Mouse (Mus musculus) myocyte (in vitro differentiated cells): ENCODE measurements around the gene Tfap4. TPM values are rescaled to one million over a fixed set of nuclear protein-coding genes. Genes with fewer than 3 reads are reported as not detected.

Source experiments
- H3K27me3 ChIP-seq: one replicate; pipeline ENCODE4 v1.6.1; 2011; ENCODE audit not compliant: control insufficient read depth, insufficient read depth, insufficient read length
- H3K36me3 ChIP-seq: one replicate; pipeline ENCODE4 v1.6.1; 2011; ENCODE audit not compliant: control insufficient read depth, insufficient read depth
- H3K4me2 ChIP-seq: one replicate; pipeline ENCODE4 v1.6.1; 2011; ENCODE audit warnings: low read depth, control low read depth
- H3K4me3 ChIP-seq: one replicate; pipeline ENCODE4 v1.5.1; 2011; ENCODE audit warnings: mild to moderate bottlenecking, control low read depth, moderate library complexity
- H3K79me2 ChIP-seq: one replicate; pipeline ENCODE4 v1.6.1; 2011; ENCODE audit not compliant: control insufficient read depth, insufficient read depth
- H3ac ChIP-seq: one replicate; pipeline ENCODE4 v1.6.1; 2011; ENCODE audit not compliant: control insufficient read depth, insufficient read length
- CEBPB ChIP-seq: IDR thresholded peaks from 2 replicates; pipeline ENCODE4 v1.6.1; 2011; ENCODE audit warnings: mild to moderate bottlenecking, moderate library complexity; ENCODE audit not compliant: poor library complexity, insufficient read depth, severe bottlenecking
- E2F4 ChIP-seq: IDR thresholded peaks from one replicate; pipeline ENCODE4 v1.6.1; 2011; ENCODE audit warnings: mild to moderate bottlenecking, control low read depth, moderate library complexity; ENCODE audit not compliant: insufficient read depth
- MAX ChIP-seq: IDR thresholded peaks from one replicate; pipeline ENCODE4 v1.6.1; 2011; ENCODE audit warnings: low read depth, mild to moderate bottlenecking, control low read depth
- MYOD1 ChIP-seq, 3 experiments: IDR thresholded peaks; one replicate each; pipeline ENCODE4 v1.6.1; 2011; ENCODE audit warnings: control low read depth in 2 of 3, low read depth in 2 of 3, mild to moderate bottlenecking in 2 of 3, moderate library complexity in 1 of 3; ENCODE audit not compliant: insufficient read length in 2 of 3, control insufficient read depth in 1 of 3
- MYOG ChIP-seq, 3 experiments: IDR thresholded peaks; one replicate each; pipeline ENCODE4 v1.6.1; 2011; ENCODE audit warnings: control low read depth in 2 of 3, low read depth in 2 of 3, mild to moderate bottlenecking in 2 of 3; ENCODE audit not compliant: insufficient read length in 2 of 3, control insufficient read depth in 1 of 3, insufficient read depth in 1 of 3
- POLR2A ChIP-seq: IDR thresholded peaks from one replicate; pipeline ENCODE4 v1.6.1; 2011; ENCODE audit warnings: low read depth, mild to moderate bottlenecking, control low read depth, moderate library complexity; ENCODE audit not compliant: insufficient read length
- POLR2AphosphoS2 ChIP-seq: IDR thresholded peaks from one replicate; pipeline ENCODE4 v1.6.1; 2011; ENCODE audit warnings: low read depth, control low read depth; ENCODE audit not compliant: insufficient read length
- REST ChIP-seq: IDR thresholded peaks from one replicate; pipeline ENCODE4 v1.6.1; 2011; ENCODE audit warnings: mild to moderate bottlenecking, control low read depth, moderate library complexity; ENCODE audit not compliant: insufficient read depth, insufficient read length
- SRF ChIP-seq: IDR thresholded peaks from one replicate; pipeline ENCODE4 v1.6.1; 2011; ENCODE audit warnings: low read depth; ENCODE audit not compliant: control insufficient read depth, insufficient read length
- TCF12 ChIP-seq: IDR thresholded peaks from one replicate; pipeline ENCODE4 v1.6.1; 2011; ENCODE audit warnings: mild to moderate bottlenecking, control low read depth; ENCODE audit not compliant: poor library complexity, insufficient read depth, severe bottlenecking
- TCF3 ChIP-seq: IDR thresholded peaks from one replicate; pipeline ENCODE4 v1.6.1; 2011; ENCODE audit warnings: low read depth, control low read depth; ENCODE audit not compliant: insufficient read length
- USF1 ChIP-seq: IDR thresholded peaks from one replicate; pipeline ENCODE4 v1.6.1; 2011; ENCODE audit warnings: low read depth, mild to moderate bottlenecking, control low read depth, moderate library complexity
- polyA plus RNA-seq: library from polyadenylated mRNA; unstranded; fragments of >200 nt; fragmentation: generic; extraction: Trizol; gene quantifications from one replicate; pipeline ENCODE4 v1.2.1, GENCODE M21; 2012; ENCODE audit warnings: missing spikeins

Tfap4 gene
- polyA plus RNA-seq, 1 experiment, result 4.0 TPM

DNA sequence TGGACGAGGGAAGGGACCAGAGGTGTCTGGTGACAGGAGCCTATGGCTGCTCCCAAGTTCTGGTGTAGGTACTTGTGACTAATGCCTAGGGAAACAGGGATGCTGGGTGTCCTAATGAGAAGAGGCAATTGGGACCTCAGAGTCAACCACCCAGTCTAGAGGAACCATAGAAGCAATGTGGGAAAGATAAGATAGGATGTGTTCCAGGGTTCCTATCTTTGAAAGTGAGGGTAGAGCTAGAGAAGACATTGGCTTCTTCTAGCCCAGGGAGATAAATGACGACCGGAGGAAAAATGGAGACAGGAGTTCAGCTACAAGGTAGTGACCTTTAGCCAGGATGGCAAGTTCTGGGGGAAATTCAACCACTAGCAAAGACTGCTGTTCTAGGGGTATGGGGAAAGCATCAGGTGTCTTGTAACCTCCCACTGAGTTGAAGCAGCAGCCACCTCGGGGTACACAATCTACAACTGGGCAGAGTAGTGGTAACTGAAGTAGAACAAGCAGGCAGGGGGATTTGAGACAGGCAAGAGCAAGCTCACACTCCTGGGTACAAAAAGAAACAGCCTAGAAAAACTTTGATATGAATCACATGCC is 38.5 kb downstream of the Tfap4 start:
- TF ChIP-seq MYOD1 (IDR thresholded peaks at IDR 0.05; ENCODE audit: control insufficient read depth in 1 of 3, insufficient read length in 2 of 3, low read depth in 2 of 3) (no peak), POLR2AphosphoS2 (no peak), MAX (no peak), POLR2A (no peak), SRF (no peak), MYOG (IDR thresholded peaks at IDR 0.05; ENCODE audit: control insufficient read depth in 1 of 3, insufficient read depth in 1 of 3, insufficient read length in 2 of 3, low read depth in 2 of 3) (no peak), TCF12 (no peak), REST (no peak)
- peak overlapping the region; percentile 67 for H3K4me2 ChIP-seq

DNA sequence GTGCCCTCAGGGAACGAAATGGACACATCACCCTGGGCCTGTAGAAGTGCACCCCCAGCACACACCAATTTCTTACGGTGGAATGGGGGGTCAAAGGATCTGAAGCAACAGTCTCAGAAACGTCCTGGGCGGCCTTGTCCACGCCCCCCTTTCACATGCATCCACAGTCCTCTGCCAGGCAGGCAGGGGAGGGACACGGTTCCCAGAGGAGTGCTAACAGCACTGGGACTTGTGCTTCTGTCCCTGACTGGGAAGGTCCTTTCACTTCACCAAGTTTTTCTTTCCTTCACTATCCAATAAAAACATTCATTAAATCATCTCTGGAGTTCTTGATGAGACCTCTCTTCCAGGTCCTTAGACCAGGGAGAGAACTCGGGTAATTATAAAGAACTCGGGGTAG is 39.0 kb downstream of the Tfap4 start:
- no peaks in the 10 kb centered on the region for H3K27me3 ChIP-seq
- peaks cover 61% of the 10 kb centered on the region for H3K79me2 ChIP-seq
- H3K36me3 ChIP-seq, result peaks cover 5% of the 10 kb centered on the region
- no peak overlapping the region for H3ac ChIP-seq
- H3K4me3 ChIP-seq, result peak overlapping the region; percentile 57
- H3K4me2 ChIP-seq, result peak overlapping the region; percentile 67
- TF ChIP-seq POLR2A (peak; percentile 48), POLR2AphosphoS2 (peak; percentile 20), REST (no peak), MAX (no peak)

More for the DNA sequence above, 38.5 kb downstream of the Tfap4 start:
- Histone ChIP-seq H3K27me3 (no peaks in the 10 kb centered on the region), H3K79me2 (peaks cover 56% of the 10 kb centered on the region), H3K36me3 (peaks cover 5% of the 10 kb centered on the region), H3K4me3 (peak overlapping the region; percentile 57), H3ac (no peak overlapping the region)

DNA sequence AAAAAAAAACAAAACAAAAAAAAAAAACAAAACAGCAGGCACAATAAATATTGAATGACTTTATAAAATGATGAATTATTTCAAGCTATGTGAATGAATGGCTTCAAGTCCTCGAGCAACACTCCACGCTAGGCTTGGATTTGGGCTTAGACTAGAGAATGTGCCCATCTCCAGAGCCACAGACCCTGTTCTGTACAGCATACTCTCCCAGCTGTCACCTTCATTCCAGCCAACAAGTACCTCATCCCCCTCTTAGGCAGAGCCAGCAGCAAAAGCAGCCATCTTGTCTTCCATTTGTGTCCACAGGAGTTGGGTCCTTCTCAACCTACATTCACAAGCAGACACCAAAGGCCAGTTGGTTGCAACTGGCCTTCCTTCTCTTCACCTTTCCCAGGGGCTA is 39.8 kb downstream of the Tfap4 start:
- no peak overlapping the region for H3ac ChIP-seq
- peaks cover 5% of the 10 kb centered on the region for H3K36me3 ChIP-seq
- peak overlapping the region; percentile 57 for H3K4me3 ChIP-seq
- H3K27me3 ChIP-seq, result no peaks in the 10 kb centered on the region
- H3K4me2 ChIP-seq, result peak overlapping the region; percentile 67
- no peak for TF ChIP-seq E2F4
- TF ChIP-seq REST, result no peak
- TF ChIP-seq MYOD1 (IDR thresholded peaks at IDR 0.05; ENCODE audit: control insufficient read depth in 1 of 3, insufficient read length in 2 of 3, low read depth in 2 of 3), result peak in 2 of 3 experiments; percentile 27 to 77
- TF ChIP-seq CEBPB, result no peak
- TF ChIP-seq SRF, result no peak
- TF ChIP-seq MYOG (IDR thresholded peaks at IDR 0.05; ENCODE audit: control insufficient read depth in 1 of 3, insufficient read depth in 1 of 3, insufficient read length in 2 of 3, low read depth in 2 of 3), result peak in 1 of 3 experiments; percentile 60
- no peak for TF ChIP-seq POLR2AphosphoS2
- TF ChIP-seq POLR2A, result peak; percentile 23
- no peak for TF ChIP-seq TCF3
- peaks cover 68% of the 10 kb centered on the region for H3K79me2 ChIP-seq

DNA sequence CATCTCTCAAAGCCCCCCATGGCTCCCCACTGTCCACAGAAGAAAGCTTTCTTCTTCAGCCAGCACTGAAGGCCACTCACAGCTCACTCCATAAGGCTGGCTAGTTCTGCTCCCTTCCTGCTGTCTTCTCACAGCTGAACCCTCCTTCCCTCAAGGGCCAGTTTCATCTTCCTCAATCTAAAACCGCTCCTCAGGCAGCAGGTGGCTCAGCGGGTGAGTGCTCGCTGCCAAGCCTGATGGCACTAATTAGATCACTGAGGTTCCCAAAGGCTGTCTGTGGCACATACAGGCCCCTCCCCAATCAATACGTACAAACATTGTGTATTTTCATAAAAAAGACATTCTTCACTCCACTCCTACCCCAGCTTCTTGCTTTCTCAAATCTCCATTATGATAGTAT is 40.5 kb downstream of the Tfap4 start:
- Histone ChIP-seq H3ac (no peak overlapping the region), H3K27me3 (no peaks in the 10 kb centered on the region), H3K4me2 (peak overlapping the region; percentile 67), H3K4me3 (peak overlapping the region; percentile 57), H3K79me2 (peaks cover 75% of the 10 kb centered on the region), H3K36me3 (peaks cover 5% of the 10 kb centered on the region)
- peak in 2 of 3 experiments; percentile 3 to 71 for TF ChIP-seq MYOG (IDR thresholded peaks at IDR 0.05; ENCODE audit: control insufficient read depth in 1 of 3, insufficient read depth in 1 of 3, insufficient read length in 2 of 3, low read depth in 2 of 3)
- peak; percentile 6 to 75 (median 51) for TF ChIP-seq MYOD1 (IDR thresholded peaks at IDR 0.05; ENCODE audit: control insufficient read depth in 1 of 3, insufficient read length in 2 of 3, low read depth in 2 of 3)
- no peak for TF ChIP-seq REST

DNA sequence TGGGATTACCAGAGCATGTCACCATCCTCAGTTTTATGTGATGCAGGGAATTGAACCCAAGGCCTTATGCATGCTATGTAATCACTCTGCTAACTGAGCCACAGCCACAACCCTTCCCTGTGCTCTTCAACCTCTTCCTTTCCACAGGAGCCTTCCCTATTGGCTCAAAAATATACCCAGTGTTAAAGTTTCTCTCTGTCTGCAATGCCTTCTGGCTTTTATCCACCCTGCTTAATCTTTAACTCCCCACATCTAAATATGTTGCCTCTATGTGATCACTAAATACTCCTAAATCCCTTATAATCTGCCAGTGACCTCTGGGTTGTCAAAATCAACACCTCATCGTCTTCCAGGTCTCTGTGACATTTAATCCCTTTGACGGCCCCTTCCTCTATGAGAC is 41.7 kb downstream of the Tfap4 start:
- TF ChIP-seq POLR2AphosphoS2, result no peak
- no peak for TF ChIP-seq MYOD1 (IDR thresholded peaks at IDR 0.05; ENCODE audit: control insufficient read depth in 1 of 3, insufficient read length in 2 of 3, low read depth in 2 of 3)
- no peak for TF ChIP-seq POLR2A
- no peak for TF ChIP-seq REST
- TF ChIP-seq SRF, result no peak
- TF ChIP-seq USF1, result no peak
- no peak for TF ChIP-seq MAX
- no peak for TF ChIP-seq CEBPB
- TF ChIP-seq TCF3, result no peak
- no peak for TF ChIP-seq E2F4
- no peak for TF ChIP-seq MYOG (IDR thresholded peaks at IDR 0.05; ENCODE audit: control insufficient read depth in 1 of 3, insufficient read depth in 1 of 3, insufficient read length in 2 of 3, low read depth in 2 of 3)
- no peak for TF ChIP-seq TCF12
- no peak overlapping the region for H3ac ChIP-seq
- H3K4me2 ChIP-seq, result peak overlapping the region; percentile 67
- peaks cover 5% of the 10 kb centered on the region for H3K36me3 ChIP-seq
- H3K27me3 ChIP-seq, result no peaks in the 10 kb centered on the region
- H3K4me3 ChIP-seq, result peak overlapping the region; percentile 57
- H3K79me2 ChIP-seq, result peaks cover 83% of the 10 kb centered on the region
